Mouse (Mus musculus): Measurements from ENCODE around the gene Olfr632.

DNA sequence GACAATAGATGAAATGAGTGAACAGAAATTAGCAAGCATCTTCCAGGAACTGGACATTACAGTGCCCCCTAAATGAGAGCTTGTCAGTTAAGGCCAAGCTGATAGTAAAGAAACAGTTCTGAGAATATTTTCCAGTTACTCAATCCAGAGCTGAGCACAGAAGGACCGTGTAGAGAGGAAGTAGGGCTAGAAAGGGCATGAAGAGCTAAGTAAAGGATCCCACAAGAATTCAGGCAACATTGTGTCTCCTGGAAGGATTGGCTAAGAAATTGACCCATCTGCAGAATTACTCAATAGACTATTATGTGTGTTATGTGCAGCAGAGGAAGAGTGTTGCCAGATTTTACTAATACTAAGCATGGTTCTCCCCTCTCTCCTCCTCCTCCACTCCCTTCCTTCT is 37.6 kb downstream of the Olfr632 start:
- TF ChIP-seq ZNF384 (IDR thresholded peaks at IDR 0.05; ENCODE audit: low read depth, low read length) (no peak), CHD2 (IDR thresholded peaks at IDR 0.05; ENCODE audit: low read length) (no peak), ETS1 (conservative IDR thresholded peaks at IDR 0.05; ENCODE audit: low read depth, low read length) (no peak), NELFE (IDR thresholded peaks at IDR 0.05; ENCODE audit: low read depth, low read length) (no peak), KAT2A (IDR thresholded peaks at IDR 0.05; ENCODE audit: insufficient replicate concordance, low read length) (no peak), EP300 (IDR thresholded peaks at IDR 0.05; ENCODE audit: low read length) (no peak), MXI1 (IDR thresholded peaks at IDR 0.05; ENCODE audit: low read depth, low read length) (no peak), CTCF (conservative IDR thresholded peaks at IDR 0.05 in 1 of 2, IDR thresholded peaks at IDR 0.05 in 1 of 2; ENCODE audit: low read depth in 2 of 2, low read length in 2 of 2) (no peak), POLR2A (IDR thresholded peaks at IDR 0.05; ENCODE audit: low read depth, low read length) (no peak), GABPA (IDR thresholded peaks at IDR 0.05; ENCODE audit: insufficient replicate concordance, low read depth, low read length) (no peak)
